Mouse (Mus musculus) ES-CJ7 (cell line): Measurements from ENCODE around the gene Fam214a.

Experiments
- DNase-seq: peaks from one replicate; pipeline ENCODE4 v3.0.0; 2011; ENCODE audit warnings: low read depth, low spot score

Fam214a gene

DNA sequence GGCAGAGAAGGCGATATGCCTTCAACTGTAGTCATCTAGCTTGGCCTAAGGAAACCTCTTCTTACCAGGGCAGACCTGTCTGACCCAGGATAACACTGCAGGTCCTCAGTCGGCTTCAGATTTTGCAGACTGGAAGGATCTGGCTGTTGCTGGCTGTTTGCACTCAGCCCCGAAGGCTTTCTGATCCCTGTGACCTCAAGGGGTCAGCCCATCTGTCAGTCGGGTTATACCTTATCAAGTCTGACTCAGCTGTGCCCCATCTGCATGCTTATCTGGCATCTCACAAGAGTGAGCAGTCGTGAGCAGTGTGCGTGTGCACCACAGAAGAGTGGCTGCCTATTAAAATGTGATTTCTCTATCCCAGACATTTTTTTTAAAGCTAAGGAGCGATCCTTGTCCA is 71.4 kb downstream of the Fam214a start:
- DNase-seq, result peak; percentile 51

DNA sequence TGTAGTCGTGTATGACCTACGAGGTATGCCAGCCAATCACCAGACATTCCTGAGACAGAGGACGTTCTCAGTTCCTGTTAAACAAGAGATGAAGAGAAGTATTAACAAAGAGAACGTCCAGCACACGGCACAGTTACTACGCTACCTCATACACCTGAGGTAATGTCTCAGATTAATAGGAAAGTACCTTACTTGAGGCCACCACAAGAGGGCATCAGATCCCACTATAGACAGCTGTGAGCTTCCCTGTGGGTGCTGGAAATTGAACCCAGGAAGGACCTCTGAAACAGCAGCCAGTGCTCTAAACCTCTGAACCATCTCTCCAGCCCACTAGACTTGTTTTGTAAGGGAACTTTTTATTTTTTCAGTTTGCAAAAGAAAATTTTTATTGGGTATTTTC is 73.0 kb downstream of the Fam214a start:
- peak; percentile 74 for DNase-seq

DNA sequence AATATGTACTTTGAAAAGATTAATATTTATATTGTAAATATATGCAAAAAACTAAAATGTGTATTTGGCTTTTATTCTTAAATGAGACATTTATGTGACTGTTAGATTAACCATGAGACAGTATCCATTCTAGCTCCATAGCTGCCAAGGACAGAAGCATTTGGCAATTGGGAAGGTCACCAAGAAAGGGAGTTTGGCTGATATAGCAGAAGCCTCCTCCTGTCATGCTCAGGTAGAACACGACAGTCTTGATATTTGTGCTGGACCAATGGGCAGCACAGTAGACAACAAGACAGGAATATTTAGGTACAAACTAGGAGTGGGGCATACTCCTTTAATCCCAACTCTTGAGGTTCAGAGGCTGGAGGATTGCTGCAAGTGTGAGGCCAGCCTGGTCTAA is 79.7 kb downstream of the Fam214a start:
- DNase-seq, result no peak

DNA sequence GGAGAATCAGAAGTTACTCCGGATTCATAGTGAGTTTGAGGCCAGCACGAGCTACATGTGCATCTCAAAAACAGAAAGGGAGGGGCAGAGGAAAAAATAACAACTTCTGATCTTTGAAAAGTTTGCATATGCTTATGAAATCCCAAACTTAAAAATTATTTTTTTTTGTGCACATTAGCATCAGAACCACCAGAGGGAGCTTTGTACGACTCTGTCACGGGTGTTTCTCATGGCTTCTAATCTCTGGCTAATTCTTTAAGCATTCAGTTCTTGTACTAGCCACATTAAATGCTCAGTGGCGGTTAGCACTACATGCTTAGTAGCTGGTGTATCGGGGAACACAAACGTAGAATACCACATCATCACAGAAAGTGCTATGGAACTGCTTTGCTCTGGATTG is 80.5 kb downstream of the Fam214a start:
- DNase-seq, result no peak

DNA sequence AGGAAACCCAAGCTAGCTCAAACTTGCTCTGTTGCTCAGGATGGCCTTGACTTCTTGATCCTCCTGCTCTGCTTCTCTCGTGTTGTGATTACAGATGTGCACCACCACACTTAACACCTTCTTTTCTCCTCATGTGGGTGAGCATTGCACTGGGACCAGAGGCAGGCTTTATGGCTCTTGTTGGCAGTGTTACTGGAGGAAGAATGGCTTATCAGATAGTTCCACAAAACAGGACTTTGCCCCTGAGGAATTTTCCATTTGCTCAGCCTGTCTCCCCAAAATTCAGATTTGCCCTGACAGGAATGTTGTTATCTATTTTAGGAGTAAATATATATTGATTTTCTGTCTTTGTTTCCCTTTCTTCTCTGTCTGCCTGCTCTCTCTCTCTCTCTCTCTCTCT is 82.0 kb downstream of the Fam214a start:
- DNase-seq, result no peak

DNA sequence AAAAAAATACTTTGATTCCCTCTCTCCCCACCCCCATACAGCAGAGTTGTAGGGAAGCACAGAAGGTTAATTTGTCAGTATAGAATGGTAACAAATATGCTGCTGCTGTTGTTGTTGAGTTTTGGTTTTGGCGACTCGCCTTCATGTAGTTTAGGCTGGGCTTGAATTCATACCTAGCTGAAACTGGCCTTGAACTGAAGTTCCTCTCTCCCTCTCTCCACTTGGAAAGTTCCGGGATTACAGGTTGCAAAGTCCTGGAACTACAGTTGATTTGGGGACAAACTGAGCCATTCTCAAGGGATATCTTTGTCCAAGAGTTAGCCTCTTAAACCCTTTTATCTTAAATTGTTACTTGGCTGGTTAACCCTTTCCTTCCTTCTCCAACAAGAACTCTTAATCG is 83.3 kb downstream of the Fam214a start:
- DNase-seq, result no peak

DNA sequence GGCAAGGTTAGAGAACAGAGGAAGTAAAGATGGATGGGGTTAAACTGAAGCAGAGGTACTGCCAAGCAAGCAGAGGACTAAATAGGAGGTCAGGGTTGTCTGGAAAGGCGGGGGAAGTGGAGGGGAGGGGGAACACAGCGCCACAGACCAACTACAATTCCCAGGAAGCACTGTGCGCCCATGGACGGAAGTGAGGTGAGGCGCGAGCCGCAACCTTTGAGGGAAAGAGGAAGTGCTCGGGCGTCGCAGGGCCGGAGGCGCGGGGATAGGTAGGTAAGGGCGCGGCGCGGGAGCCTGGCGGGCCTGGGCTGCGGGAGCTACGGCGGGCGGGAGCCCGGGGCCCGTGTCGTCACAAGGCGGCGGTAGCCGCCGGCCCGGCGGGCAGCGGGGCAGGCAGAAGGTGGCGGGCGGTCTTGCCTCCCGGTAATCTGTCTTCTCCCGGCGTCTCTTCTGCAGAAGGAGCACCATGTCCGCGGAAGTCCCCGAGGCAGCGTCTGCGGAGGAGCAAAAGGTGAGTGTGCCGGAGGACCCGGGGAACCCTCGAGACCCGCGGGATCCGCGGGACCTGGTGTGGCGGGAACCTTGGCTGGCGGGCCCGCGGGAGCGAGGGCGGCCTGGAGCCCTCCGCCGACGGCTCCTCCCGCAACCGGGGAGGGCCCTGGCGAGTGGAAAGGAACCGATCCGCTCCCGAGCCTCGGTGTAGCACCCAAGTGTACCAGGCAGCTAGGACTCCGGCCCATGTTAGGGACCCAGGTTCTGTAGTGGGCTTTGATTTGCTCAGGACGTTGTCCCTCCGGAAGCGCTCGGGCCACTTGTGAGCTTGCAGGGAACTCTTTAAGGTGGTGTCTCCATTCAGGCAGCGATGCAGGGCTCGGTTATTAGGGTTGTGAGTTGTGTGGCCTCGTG is 85.0 kb downstream of the Fam214a start, which contains the start of gene Arpp19:
TSS of gene Arpp19 (plus strand) at position 164 of the 906 bp plus-strand sequence.
- peak; percentile 90 for DNase-seq

DNA sequence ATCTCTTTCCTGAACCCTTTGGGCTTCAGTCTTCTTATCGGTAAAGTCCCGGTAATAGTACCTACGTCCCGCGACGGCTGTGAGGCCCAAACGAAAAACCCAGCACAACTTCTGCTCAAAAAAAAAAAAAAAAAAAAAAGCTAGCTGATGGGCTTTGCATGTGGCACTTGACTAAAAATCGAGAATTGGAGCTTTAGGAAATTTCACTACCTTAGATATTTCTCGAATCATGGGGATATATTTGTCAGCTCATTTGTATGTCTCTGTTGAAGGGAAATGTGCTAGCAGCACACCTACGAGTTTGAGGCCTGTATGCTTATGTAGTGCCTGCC is 85.6 kb downstream of the Fam214a start:
- DNase-seq, result no peak

DNA sequence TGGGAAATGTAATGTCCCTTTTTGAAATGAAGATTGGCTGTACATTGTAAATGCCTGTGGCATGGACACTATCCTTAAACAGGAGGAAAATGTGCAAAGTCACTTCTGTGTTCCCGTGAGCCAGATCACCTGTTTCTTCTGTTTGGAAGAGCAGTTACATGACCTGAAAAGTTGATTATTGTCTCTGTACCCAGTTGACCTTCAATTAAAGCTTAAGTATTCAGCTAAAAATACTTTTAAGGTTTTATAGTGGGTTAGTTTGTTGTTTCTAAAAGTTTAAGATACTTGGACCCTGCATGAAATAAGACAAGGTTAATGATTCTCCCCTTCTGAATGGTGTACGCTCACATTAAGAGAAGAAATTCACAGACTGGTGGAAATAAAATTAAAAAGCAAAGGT is 87.9 kb downstream of the Fam214a start:
- DNase-seq, result no peak

DNA sequence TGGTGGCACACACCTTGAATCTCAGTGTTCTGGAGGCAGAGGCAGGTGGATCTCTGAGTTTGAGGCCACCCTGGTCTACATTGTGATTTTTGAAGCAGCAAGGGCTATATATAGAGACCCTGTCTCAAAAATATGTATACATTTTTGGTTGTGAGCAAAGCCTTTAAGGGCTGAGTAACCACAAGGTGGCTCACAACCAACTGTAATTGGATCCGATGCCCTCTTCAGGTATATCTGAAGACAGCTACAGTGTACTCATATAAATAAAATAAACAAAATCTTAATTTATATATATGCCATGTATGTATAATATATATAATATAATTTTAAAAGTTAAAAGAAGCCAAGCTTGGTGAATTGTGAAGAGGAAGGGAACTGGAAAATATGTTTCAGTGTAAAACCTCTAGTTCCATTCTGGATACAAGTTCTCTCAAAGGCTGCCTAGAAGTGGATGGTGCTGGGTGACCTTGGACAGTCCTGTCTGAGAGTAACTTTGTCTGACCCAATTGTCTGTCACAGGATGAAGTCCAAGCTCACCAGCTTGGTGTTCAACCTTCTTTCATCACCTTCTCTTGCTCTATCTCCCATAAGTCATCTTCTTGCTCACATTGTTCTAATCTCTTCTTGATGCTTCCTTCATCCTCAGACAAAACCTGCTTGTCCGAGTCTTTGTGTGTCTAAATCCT is 89.3 kb downstream of the Fam214a start:
- DNase-seq, result no peak

DNA sequence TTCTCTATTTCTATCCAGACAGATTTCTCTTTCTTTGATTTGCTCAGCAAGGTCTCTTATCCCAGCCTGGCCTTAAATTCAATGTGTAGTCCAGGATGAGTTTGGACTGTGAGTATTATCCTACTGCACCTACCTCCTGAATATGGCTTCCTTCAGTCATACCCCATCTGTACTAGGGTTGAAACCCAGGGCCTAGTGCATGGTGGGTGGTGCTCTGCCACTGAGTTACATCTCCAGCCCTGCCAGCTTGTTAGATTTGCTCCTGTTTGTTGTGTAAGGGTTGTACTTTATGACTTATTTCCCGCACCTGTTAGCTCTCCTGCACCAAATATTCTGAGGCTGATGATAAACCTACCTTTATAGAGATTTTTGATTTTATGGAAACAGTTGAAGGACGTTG is 90.5 kb downstream of the Fam214a start:
- DNase-seq, result no peak

DNA sequence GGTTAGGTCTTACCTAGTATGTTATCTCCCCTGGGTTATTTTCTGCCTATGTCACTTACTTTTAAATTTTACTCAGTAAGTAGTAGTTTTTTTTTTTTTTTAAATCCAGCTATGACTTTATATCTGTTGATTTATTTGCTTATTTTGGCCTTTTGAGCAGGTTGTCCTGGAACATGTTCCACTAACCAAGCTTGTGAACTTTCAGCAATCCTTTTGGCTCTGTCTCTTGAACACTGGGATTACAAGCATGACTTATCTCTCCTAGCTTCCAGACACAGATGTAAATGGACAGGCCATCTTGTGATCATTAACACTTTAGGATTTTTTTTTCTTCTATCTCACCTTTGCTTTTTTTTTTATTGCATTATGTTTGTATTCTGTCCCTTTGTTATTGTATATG is 94.4 kb downstream of the Fam214a start:
- DNase-seq, result no peak

DNA sequence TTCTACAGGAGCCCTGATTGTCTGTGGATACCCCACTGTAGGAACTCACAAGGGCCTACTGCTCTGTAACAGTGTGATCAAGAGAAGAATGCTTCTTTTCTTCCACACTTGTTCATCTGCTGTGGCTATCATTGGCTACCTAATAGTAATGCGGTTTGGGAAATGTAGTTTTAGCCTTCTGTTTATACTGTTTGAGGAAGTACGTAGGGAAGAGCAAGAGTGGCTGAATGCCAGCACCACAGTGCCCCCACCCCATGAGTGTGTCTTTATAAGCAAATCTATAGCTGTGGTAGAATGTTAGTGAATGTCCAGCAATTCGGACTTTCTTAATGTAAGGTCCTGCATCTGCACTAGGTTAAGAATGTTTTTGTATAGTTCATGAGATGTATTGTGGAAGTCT is 96.4 kb downstream of the Fam214a start:
- no peak for DNase-seq

DNA sequence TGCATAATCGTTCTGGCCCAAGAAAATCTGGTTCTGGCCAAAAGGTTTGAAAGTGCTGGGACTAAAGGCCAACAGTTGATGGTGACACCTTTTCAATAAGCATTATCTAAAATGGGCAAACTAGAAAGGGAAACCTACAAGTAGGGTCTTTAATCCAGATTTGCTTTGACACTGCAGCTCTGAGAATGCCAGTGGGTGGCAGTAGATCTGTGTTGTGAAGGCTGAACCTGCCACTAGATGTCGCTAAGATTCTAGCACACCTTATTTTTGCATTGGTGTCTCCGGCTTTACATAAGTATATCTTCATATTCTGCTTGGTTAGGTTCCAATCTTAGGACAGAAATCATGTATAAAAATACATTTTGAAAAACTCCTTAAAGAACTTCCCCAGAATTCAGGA is 97.3 kb downstream of the Fam214a start:
- peak; percentile 47 for DNase-seq

DNA sequence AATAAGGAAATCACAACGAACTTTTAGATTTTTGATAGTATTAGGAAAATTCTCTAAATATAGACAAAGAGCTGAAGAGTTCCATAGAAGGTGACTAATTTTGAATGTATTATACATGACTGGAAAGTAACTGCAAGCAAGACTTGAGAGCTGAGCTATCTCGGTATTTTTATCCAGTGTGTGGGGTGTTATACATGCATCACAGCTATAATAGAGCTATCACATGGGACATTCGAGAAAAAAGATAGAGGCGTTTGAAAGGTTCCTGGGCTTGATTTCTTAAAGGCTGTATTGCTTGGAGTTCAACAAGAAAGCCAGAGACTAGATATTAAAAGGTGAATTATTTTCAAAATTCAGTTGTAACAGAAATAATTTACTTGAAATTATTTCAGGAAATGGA is 99.2 kb downstream of the Fam214a start:
- no peak for DNase-seq

DNA sequence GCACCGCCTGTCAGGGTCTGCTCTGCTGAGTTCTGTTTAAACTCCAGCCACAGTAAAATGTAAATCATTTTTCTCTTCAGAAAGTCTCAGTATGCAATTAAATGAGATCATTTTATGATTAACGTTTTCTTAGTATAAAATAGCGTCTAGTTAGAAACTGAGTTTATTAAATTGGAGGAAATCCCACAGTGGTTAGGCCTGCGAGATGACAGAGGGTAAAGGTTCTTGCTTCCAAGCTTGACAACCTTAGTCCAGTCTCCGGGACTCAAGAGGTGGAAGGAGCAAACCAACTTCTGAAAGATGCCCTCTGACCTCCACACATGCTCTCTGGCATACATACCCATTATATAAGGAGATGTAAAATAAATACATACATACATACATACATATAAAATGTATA is 102.4 kb downstream of the Fam214a start:
- DNase-seq, result no peak

DNA sequence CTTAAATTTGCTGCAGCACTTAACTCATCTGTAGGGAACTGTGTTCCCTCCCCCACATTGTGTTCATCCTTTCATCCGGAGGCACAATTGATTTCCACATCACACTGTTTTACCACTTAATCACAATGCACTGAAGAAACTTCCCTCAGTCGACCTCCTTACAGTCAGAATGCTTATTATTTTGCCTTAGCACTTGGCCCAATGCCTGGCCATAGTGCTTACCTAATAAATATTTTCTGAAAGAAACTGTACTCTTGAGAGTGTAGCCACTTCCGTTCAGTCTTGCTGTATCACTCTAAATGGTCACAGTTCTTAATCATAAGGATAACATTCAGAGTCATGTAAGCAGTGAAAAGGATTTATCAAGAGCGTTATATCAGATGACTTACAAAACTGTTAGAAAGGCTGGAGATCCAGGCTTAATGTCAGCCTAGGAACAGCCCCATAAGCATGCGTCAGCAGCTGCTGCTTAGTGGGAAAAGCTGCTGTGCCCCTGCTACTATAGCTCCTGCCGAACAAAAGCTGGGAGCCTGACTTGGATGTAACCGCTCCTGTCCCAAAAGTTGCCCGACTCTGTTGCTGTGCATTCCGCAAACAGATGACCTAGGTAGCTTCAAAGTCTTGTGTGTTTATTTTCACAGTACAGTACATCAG is 112.1 kb downstream of the Fam214a start:
- no peak for DNase-seq

DNA sequence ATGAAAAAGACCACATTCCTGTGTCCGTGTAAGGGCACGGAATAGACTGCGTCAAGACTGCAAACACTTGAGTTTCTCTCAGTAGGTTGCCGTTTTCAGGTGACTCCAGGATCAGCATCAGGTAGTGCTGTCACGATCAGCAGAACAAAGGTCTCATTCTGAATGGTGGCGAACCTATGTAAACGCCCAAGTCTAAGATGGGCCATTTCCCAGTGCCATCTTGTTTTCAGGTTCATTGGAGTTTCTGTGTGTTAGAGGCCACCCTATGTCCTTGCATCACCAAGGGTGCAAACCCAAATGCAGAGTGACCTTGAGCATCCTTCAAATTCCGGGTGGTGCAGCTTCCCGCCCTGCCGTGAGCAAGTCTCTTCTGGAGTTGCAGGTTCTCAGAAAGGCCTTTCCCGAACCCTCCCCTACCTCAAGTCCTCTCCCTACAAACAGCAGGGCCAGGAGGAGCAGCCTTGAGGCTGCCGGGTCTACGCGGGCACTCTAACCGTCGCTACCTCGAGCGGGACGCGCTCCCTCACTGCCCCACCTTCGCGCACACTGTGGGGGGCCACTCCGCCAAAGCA is 117.9 kb downstream of the Fam214a start, which contains the start of gene Myo5a:
TSS of gene Myo5a (plus strand) at position 559 of the 572 bp plus-strand sequence.
- DNase-seq, result peak; percentile 65

DNA sequence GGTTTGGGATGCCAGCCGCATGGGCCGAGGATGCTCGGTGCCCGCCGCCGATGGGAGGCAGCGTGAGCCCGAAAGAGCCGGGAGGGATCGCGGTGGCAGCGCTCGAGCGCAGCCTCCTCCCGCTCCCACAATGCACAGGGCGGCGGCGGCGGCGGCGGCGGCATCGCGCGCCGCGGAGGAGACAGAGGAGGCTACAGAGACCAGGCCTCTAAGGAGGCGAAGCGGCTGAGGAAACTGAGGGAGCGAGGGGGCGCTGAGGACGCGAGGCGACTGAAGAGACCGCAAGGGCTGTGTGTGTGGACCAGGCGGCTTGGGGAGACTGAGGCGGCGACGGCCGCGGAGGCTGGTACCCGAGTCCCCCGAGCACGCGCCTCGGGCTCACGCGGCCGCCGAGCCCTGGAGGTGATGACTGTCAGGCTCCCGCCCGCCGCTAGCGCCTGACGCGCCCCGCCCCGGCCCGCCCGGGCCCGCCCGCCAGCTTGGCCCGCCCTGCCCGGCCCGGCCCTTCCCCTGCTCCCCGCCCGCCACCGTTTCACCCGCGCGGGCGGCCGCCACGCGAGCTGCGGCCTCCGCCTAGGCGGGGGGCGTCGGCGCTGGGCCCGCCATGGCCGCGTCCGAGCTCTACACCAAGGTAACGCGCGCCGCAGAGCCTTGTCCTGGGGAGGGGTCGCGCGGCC is 118.5 kb downstream of the Fam214a start:
- peak; percentile 64 for DNase-seq

DNA sequence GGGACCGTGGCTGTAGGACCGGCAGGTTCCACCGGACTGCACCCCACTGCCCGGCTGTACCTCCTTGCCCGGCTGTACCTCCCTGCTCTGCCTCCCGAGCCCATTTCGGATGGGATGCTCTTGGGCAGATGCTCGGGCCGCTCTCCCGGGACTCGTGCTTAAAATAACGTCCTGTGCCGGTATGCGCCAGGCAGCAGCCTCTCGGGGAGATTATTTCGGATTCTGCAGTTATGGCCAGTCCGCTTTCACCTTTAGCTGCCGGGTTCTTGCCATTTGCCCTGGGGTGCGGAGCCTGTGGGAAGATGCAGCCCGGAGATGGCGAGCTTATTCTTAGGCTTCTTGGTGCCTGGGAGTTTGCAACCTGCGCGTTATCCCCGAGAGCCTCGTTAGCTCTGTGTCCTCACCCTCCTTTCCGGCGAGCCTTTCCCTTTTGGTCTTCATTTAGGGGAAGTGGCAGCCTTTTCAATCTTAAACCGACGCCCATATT is 119.1 kb downstream of the Fam214a start:
- DNase-seq, result peak; percentile 29

DNA sequence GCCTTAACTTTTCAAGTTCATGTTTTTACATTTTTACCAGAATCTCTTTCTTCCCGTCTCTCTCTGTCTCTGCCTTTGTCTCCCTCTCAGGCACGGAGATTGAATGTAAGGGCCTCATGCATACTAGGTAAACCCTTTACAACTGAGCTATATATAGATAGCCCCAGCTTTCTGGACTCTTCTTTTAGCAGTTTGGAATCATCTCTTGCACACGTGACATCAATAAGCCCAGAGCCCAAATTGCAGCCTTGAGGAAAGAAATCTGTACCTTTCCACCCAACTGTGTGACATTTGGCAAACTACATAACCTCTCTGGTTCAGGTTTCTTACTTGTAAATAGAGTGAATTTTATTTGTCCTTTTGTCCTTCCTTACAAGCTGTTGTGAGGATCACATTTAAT is 119.7 kb downstream of the Fam214a start:
- DNase-seq, result no peak
